Mouse (Mus musculus) kidney, postnatal 0 days (tissue): ENCODE data around the gene Prr12. TPM values are rescaled to one million over a fixed set of nuclear protein-coding genes. Genes with fewer than 3 reads are reported as not detected.

Source experiments
- ATAC-seq: fragments of 200-750 bp; cut with Nextera tagmentation; replicated peaks from 2 replicates; pipeline ENCODE4 v1.8.0; 2017; ENCODE audit warnings: low read depth, moderate number of reproducible peaks, moderate TSS enrichment, moderate library complexity; ENCODE audit not compliant: low FRiP score
- DNase-seq: peaks from one replicate; pipeline ENCODE4 v3.0.0-alpha.2; 2016; ENCODE audit warnings: low spot score
- H3K27ac ChIP-seq: fragments of 300-500 bp; sonication (generic); 2 replicates; pipeline ENCODE4 v1.5.1; 2014; ENCODE audit warnings: mild to moderate bottlenecking
- H3K27me3 ChIP-seq: fragments of 300-500 bp; sonication (generic); 2 replicates; pipeline ENCODE4 v1.6.1; 2014; ENCODE audit warnings: low read length, mixed read lengths; ENCODE audit not compliant: insufficient read depth
- H3K36me3 ChIP-seq: fragments of 300-500 bp; sonication (generic); 2 replicates; pipeline ENCODE4 v1.6.1; 2014; ENCODE audit warnings: low read length, mixed read lengths; ENCODE audit not compliant: insufficient read depth
- H3K4me1 ChIP-seq: fragments of 300-500 bp; sonication (generic); replicated peaks from 2 replicates; pipeline ENCODE4 v1.6.1; 2014; ENCODE audit warnings: antibody characterized with exemption, low read length, mixed read lengths; ENCODE audit not compliant: insufficient read depth
- H3K4me2 ChIP-seq: fragments of 300-500 bp; sonication (generic); 2 replicates; pipeline ENCODE4 v1.6.1; 2014; ENCODE audit warnings: mild to moderate bottlenecking, low read length, moderate library complexity, mixed read lengths
- H3K4me3 ChIP-seq: fragments of 300-500 bp; sonication (generic); replicated peaks from 2 replicates; pipeline ENCODE4 v1.5.1; 2014; ENCODE audit warnings: low read depth, low read length
- H3K9ac ChIP-seq: fragments of 300-500 bp; sonication (generic); 2 replicates; pipeline ENCODE4 v1.6.1; 2014; ENCODE audit warnings: low read depth, low read length
- H3K9me3 ChIP-seq: fragments of 300-500 bp; sonication (generic); replicated peaks from 2 replicates; pipeline ENCODE4 v1.6.1; 2016; ENCODE audit warnings: low read length, inconsistent platforms, mixed read lengths
- CTCF ChIP-seq: IDR thresholded peaks from 2 replicates; pipeline ENCODE4 v1.5.1; 2016; ENCODE audit warnings: antibody characterized with exemption, low read depth, mild to moderate bottlenecking, moderate library complexity
- WGBS: fragments of 180-500 bp; shearing (Covaris S2); extraction: QIAGEN DNeasy Blood & Tissue Kit; methylation state at CpG from one replicate; pipeline ENCODE4 v1.1.7; 2014; 5-methylcytosine and 5-hydroxymethylcytosine counted together
- polyA plus RNA-seq: library from polyadenylated mRNA; unstranded; fragments of >200 nt; fragmentation: Nextera tagmentation; extraction: Ambion mirVana; gene quantifications from 2 replicates; pipeline ENCODE4 v1.2.1, GENCODE M21; 2015

Prr12 gene
- polyA plus RNA-seq, 1 experiment from 2014 or later, result 5.8 TPM

DNA sequence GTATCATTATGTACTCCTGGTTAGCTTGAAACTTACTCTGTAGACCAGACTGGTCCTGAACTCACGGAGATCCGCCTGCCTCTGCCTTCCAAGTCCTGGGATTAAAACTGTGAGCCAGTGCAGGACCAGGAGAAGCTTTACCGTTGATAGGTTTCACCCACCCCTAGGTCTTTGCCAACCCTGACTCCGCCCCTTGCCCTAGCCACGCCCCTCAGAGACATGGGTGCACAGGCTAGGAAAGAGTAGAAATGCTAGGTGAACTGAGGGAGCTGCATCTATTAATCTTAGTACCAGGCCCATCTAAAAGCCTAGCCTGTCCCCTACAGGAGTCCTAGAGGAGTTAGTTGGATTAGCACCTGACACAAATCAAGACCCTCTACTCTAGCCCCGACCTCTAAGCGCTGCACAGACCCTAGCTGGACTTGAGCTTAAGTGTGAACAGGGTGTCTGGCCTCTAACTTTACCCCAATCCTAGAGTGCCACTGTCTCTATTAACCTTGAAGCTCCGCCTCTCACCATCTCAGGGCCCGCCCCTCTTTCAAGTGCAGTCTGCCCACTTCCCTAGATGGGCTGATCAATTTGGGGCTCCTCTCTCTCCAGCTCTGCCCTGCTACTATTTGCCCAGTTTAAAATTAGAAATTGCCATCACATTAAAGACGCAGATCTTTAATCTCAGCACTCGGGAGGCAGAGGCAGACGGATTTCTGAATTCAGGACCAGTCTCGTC lies 37.7 kb upstream of the Prr12 start:
- Histone ChIP-seq H3K4me1 (0 out of 2 replicates have a peak, but pooled peaks cover 9% of the 10 kb centered on the region), H3K4me3 (peak overlapping the region; percentile 51), H3K9me3 (no peaks in the 10 kb centered on the region), H3K27me3 (no peaks in the 10 kb centered on the region), H3K4me2 (peak overlapping the region; percentile 71), H3K36me3 (peaks cover 18% of the 10 kb centered on the region), H3K9ac (no peak overlapping the region; the same call in 1 of the 2 replicates), H3K27ac (peak overlapping the region; percentile 84; the same call in 1 of the 2 replicates)
- no peak for TF ChIP-seq CTCF
- DNase-seq, result no peak
- no peak for ATAC-seq
- WGBS, result 74% methylated on average over 13 of the region's 13 CpGs

DNA sequence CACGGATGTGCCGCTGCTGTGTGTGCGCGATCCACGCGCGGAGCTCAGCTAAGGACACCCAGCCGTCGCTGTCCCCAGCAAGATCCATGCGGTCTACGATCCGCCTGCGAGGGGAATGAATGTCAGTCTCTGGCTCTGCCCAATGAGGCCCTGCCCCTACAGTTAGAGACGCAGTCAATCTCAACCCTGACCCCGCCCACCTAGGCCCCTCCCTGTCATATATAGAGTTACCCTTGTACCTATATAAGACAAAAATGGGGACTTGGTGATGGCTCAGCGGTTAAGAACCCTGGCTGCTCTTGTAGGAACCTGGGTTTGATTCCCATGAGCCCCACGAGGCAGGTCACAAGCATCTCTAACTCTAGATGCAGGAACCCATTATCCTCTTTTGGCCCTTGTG lies 35.9 kb upstream of the Prr12 start:
- no peak for TF ChIP-seq CTCF
- Histone ChIP-seq H3K9ac (no peak overlapping the region), H3K4me2 (no peak overlapping the region), H3K4me3 (no peak overlapping the region), H3K36me3 (peaks cover 25% of the 10 kb centered on the region), H3K27me3 (no peaks in the 10 kb centered on the region), H3K9me3 (no peaks in the 10 kb centered on the region), H3K4me1 (no peaks in the 10 kb centered on the region), H3K27ac (no peak overlapping the region)
- no peak for ATAC-seq
- 94% methylated on average over 17 of the region's 17 CpGs for WGBS
- DNase-seq, result no peak

DNA sequence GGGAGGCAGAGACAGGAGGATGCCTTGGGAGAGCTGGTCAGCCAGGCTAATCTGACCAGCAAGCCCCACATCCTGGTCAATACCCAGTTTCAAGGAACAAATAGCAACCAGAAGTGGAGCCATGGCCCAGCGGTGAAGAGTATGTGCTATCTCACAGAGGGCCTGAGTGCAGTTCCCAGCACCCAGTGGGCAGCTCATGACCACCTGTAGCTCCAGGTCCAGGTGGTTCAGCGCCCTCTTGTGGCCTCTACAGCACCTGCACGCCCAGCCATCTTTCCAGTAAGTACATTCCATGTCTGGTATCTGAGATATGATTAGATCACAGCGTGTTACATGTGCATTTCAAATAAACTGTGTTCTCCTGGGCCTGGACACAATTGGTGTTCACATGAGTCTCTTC lies 33.4 kb upstream of the Prr12 start:
- Histone ChIP-seq H3K4me3 (no peak overlapping the region), H3K36me3 (peaks cover 32% of the 10 kb centered on the region), H3K27ac (no peak overlapping the region), H3K4me2 (no peak overlapping the region), H3K27me3 (no peaks in the 10 kb centered on the region), H3K9ac (no peak overlapping the region), H3K4me1 (0 out of 2 replicates have a peak, but pooled peaks cover 3% of the 10 kb centered on the region), H3K9me3 (no peaks in the 10 kb centered on the region)
- ATAC-seq, result no peak
- 81% methylated on average over 4 of the region's 4 CpGs for WGBS
- no peak for DNase-seq
- TF ChIP-seq CTCF, result 0 out of 2 replicates have a peak, but pooled peaks have one; percentile 29

DNA sequence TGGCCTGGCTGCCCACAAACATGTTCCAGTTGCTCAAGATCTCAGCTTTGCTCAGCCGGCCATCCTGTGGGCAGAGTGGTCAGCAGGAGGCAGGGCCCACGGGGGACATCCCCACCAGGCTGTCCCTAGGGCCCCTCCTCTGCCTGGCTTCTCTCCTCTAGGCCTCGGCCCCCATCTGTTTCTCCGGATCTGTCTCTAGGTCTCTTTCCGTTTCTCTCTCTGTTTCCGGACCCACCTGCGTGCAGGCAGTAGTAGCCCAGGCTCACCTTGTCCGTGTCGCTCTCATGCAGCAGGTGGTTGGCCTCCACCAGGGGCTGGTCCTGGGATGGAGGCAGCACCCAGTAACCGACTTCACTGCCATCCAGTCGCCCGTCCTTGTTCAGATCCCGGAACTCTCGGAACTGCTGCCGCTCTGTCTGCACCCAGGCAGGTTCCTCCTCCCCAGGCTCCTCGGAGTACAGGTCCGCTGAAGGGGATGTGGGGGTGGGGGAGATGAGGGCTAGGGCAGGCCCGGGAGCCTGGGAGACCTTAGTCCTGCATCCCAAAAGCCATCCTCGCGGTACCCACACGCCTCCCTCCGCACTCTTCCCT lies 30.7 kb upstream of the Prr12 start:
- Histone ChIP-seq H3K4me2 (no peak overlapping the region), H3K27me3 (no peaks in the 10 kb centered on the region), H3K9ac (no peak overlapping the region), H3K27ac (peak overlapping the region; percentile 68; the same call in 1 of the 2 replicates), H3K4me3 (no peak overlapping the region), H3K9me3 (no peaks in the 10 kb centered on the region), H3K36me3 (peaks cover 32% of the 10 kb centered on the region), H3K4me1 (0 out of 2 replicates have a peak, but pooled peaks cover 3% of the 10 kb centered on the region)
- no peak for TF ChIP-seq CTCF
- ATAC-seq (no peak), DNase-seq (no peak)
- WGBS, result 81% methylated on average over 22 of the region's 22 CpGs

DNA sequence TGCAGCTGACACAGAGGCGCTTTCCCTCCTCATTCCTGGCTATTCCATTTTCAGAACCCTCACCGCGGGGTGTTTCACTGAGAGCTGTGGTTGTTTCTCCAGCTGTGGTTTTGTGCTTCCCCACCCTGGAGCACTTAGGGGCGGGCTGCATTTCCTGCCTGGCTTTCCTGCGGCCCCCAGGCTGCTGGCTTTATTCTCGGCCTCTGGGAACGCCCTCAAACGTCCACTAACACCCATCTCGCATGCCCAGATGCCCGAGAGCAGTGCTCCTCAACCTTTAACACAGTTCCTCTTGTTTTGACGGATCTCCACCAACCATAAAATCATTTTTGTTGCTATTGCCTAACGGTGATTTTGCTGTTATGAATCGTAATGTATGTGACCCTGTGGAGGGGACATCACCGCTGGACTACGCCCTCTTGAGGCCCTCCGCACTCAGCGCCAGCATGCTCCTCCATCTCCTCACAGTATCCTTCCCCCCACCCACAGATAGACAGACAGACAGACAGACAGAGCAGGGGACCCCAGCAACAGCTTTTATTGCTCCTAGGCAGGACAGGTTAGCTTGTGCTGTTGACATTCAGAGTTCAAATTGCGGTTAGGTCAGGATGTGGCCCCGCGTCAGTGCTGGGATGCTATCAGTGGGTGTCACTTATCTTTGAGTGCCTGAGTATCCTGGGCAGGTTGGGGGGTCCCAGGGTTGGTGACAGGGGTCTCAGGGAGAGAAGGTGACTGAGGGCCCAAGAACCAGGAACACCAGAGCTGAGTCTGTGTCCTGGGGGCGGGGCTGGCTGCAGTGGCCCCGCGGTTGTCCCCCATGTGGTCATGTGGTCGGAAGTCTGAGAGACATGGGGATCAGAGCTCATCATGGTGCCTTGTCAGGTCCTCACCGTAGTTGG lies 30.0 kb upstream of the Prr12 start:
- 0 out of 2 replicates have a peak overlapping the region, but pooled peaks have one; percentile 8 for H3K9ac ChIP-seq
- H3K27ac ChIP-seq, result peak overlapping the region; percentile 68
- H3K9me3 ChIP-seq, result no peaks in the 10 kb centered on the region
- ATAC-seq, result no peak
- peaks cover 31% of the 10 kb centered on the region for H3K36me3 ChIP-seq
- H3K4me1 ChIP-seq, result 0 out of 2 replicates have a peak, but pooled peaks cover 3% of the 10 kb centered on the region
- H3K4me2 ChIP-seq, result no peak overlapping the region
- no peaks in the 10 kb centered on the region for H3K27me3 ChIP-seq
- 63% methylated on average over 25 of the region's 25 CpGs for WGBS
- DNase-seq, result peak; percentile 75
- no peak overlapping the region for H3K4me3 ChIP-seq
- 0 out of 2 replicates have a peak, but pooled peaks have one; percentile 17 for TF ChIP-seq CTCF

DNA sequence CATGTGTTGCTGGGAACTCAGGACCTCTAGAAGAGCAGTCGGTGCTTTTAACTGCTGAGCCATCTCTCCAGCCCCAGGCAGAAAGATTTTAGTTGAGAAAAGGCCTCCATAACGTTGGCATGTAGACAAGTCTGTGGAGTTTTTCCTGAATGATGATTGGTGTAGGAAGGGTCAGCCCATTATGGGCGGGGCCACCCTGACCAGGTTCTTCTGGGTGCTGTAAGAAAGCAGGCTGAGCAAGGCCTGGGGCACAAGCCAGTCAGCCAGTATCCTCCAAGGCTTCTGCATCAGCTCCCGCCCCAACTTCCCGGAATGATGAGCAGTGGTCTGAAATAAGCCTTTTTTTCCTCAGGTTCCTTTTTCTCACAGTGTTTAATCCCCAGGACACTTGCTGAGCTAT lies 28.3 kb upstream of the Prr12 start:
- peaks cover 34% of the 10 kb centered on the region for H3K36me3 ChIP-seq
- whole genome bisulfite sequencing, result 57% methylated on average over 5 of the region's 5 CpGs
- H3K27ac ChIP-seq, result no peak overlapping the region
- no peak for DNase-seq
- H3K9me3 ChIP-seq, result no peaks in the 10 kb centered on the region
- H3K27me3 ChIP-seq, result no peaks in the 10 kb centered on the region
- ATAC-seq, result no peak
- H3K9ac ChIP-seq, result no peak overlapping the region
- no peak overlapping the region for H3K4me2 ChIP-seq
- H3K4me3 ChIP-seq, result no peak overlapping the region
- 0 out of 2 replicates have a peak, but pooled peaks cover 3% of the 10 kb centered on the region for H3K4me1 ChIP-seq
- peak; percentile 13; the same call in 1 of the 2 replicates for TF ChIP-seq CTCF
